Mouse (Mus musculus): ENCODE measurements around the gene Chsy1.

DNA sequence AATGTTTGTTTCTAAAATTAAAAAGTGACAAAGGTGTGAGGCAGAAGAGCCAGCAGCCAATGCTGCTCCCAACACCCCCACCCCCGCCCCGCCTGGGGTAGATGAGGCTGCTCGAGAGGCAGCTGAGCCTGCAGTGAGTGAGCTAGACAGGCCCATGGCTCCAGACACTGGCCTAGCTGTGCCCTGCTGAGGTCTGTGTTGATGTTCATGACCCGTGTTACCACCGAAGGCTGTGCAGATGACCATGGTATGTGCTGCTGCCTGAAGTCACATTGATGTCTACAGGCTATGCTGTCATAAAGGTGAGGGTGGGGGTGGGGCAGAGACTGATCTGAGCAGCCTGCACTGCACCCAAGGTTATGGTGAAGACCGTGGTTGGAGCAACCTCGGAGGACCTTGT lies 10.5 kb upstream of the Chsy1 start:
- TF ChIP-seq CTCF (IDR thresholded peaks at IDR 0.05; ENCODE audit: low read depth): no peak
- no peak for TF ChIP-seq EP300 (IDR thresholded peaks at IDR 0.05; ENCODE audit: low read depth)

All from liver, embryonic 14.5 days (tissue).